Mouse (Mus musculus): ENCODE results near the gene Hrct1. TPM values are rescaled to one million over a fixed set of nuclear protein-coding genes. Genes with fewer than 3 reads are reported as not detected.

The Hrct1 gene
- total RNA-seq, 2 experiments from 2014 or later: 4.5 to 6.1 TPM

GRCm38 (mm10) chr4:43727718-43728575 lies 959 bp downstream of the Hrct1 start:
- intact Hi-C loops (cut with DNase I): no loop called here

GRCm38 (mm10) chr4:43728576-43728954 lies 1.6 kb downstream of the Hrct1 start:
- intact Hi-C loops (cut with DNase I): no loop called here
- peak; percentile 83 to 88 for DNase-seq

More at GRCm38 (mm10) chr4:43727718-43728575, 959 bp downstream of the Hrct1 start:
- no peak for DNase-seq

- intact Hi-C loops (cut with DNase I): no loop called here
- DNase-seq: no peak
Measured at GRCm38 (mm10) chr4:43729126-43729525, 2.1 kb downstream of the Hrct1 start.

- intact Hi-C loops (cut with DNase I): no loop called here
- peak; percentile 80 to 81 for DNase-seq
Measured at GRCm38 (mm10) chr4:43729794-43730550, 3.0 kb downstream of the Hrct1 start, which contains the start of gene Spaar. TSS of gene Spaar (plus strand) at chr4:43730034.

GRCm38 (mm10) chr4:43730750-43731297 lies 3.8 kb downstream of the Hrct1 start:
- intact Hi-C loops (cut with DNase I): no loop called here
- no peak for DNase-seq

- no peak for DNase-seq
- intact Hi-C loops (cut with DNase I): no loop called here
Measured at GRCm38 (mm10) chr4:43732171-43732570, 5.2 kb downstream of the Hrct1 start.

- intact Hi-C loops (cut with DNase I): no loop called here
- DNase-seq: peak in 1 of 2 experiments; percentile 48
Measured at GRCm38 (mm10) chr4:43733186-43733585, 6.2 kb downstream of the Hrct1 start.

GRCm38 (mm10) chr4:43737144-43737543 lies 10.2 kb downstream of the Hrct1 start:
- no peak for DNase-seq
- intact Hi-C loops (cut with DNase I): no loop called here

- intact Hi-C loops (cut with DNase I): no loop called here
- no peak for DNase-seq
Measured at GRCm38 (mm10) chr4:43738989-43739674, 12.1 kb downstream of the Hrct1 start.

GRCm38 (mm10) chr4:43741526-43741925 lies 14.5 kb downstream of the Hrct1 start:
- intact Hi-C loops (cut with DNase I): no loop called here
- no peak for DNase-seq

GRCm38 (mm10) chr4:43742637-43743036 lies 15.6 kb downstream of the Hrct1 start:
- intact Hi-C loops (cut with DNase I): loop anchor here (1.0 kb wide), 1 partner anchor 18 kb away; no protein-coding TSS in a partner anchor
- no peak for DNase-seq

- intact Hi-C loops (cut with DNase I): loop anchor here (1.0 kb wide), 1 partner anchor 19 kb away; no protein-coding TSS in a partner anchor
- peak in 1 of 2 experiments; percentile 54 for DNase-seq
Measured at GRCm38 (mm10) chr4:43743099-43743498, 16.1 kb downstream of the Hrct1 start.

- DNase-seq: peak; percentile 38 to 56
- intact Hi-C loops (cut with DNase I): loop anchor here (1.0 kb wide), 2 partner anchors 75 to 116 kb away; no protein-coding TSS in a partner anchor
Measured at GRCm38 (mm10) chr4:43745187-43745586, 18.2 kb downstream of the Hrct1 start.

- DNase-seq: peak; percentile 36 to 53
- intact Hi-C loops (cut with DNase I): no loop called here
Measured at GRCm38 (mm10) chr4:43757213-43757612, 30.2 kb downstream of the Hrct1 start.

- peak in 1 of 2 experiments; percentile 57 for DNase-seq
- intact Hi-C loops (cut with DNase I): loop anchor here (5.0 kb wide), 1 partner anchor 223 kb away; the partner anchor contains the start of gene Ccin
Measured at GRCm38 (mm10) chr4:43759571-43760418, 32.8 kb downstream of the Hrct1 start.

GRCm38 (mm10) chr4:43760460-43760859 lies 33.5 kb downstream of the Hrct1 start:
- peak in 1 of 2 experiments; percentile 57 for DNase-seq
- intact Hi-C loops (cut with DNase I): loop anchor here (5.0 kb wide), 1 partner anchor 222 kb away; the partner anchor contains the start of gene Ccin

GRCm38 (mm10) chr4:43761336-43761735 lies 34.3 kb downstream of the Hrct1 start:
- intact Hi-C loops (cut with DNase I): loop anchor here (5.0 kb wide), 1 partner anchor 221 kb away; the partner anchor contains the start of gene Ccin
- DNase-seq: no peak

- intact Hi-C loops (cut with DNase I): loop anchor here (2.0 to 5.0 kb wide), 2 partner anchors 39 to 219 kb away; partner anchors contain the start of gene Ccin
- DNase-seq: peak; percentile 64 to 80
Measured at GRCm38 (mm10) chr4:43763410-43763809, 36.4 kb downstream of the Hrct1 start.

GRCm38 (mm10) chr4:43768341-43768740 lies 41.4 kb downstream of the Hrct1 start:
- DNase-seq: no peak
- intact Hi-C loops (cut with DNase I): no loop called here
